Mouse (Mus musculus): ENCODE data around the gene Ptpn21. TPM values are rescaled to one million over a fixed set of nuclear protein-coding genes. Genes with fewer than 3 reads are reported as not detected.

Gene Ptpn21
- polyA plus RNA-seq (2012): 2.6 and 3.0 TPM in 2 replicates

GRCm38 (mm10) chr12:98736951-98737800 is at the start of gene Ptpn21:
TSS of gene Ptpn21 (minus strand) at chr12:98737405.

GRCm38 (mm10) chr12:98746746-98747379 is 9.7 kb upstream of the Ptpn21 start, which contains the start of gene Zc3h14:
TSS of gene Zc3h14 (plus strand) at chr12:98746964.

GRCm38 (mm10) chr12:98627392-98628259 is 109.6 kb downstream of the Ptpn21 start, which contains the start of gene Spata7:
TSS of gene Spata7 (plus strand) at chr12:98628157.

Other genes with a start within 250 kb of the Ptpn21 start
- not detected in 2 replicates for gene Kcnk10, start 159.1 kb downstream of the Ptpn21 start, polyA plus RNA-seq (2012)
- 3.6 and 3.8 TPM in 2 replicates for gene Spata7, start 109.2 kb downstream of the Ptpn21 start, polyA plus RNA-seq (2012)
- gene Zc3h14, start 9.6 kb upstream of the Ptpn21 start, polyA plus RNA-seq (2012): 14.8 and 18.2 TPM in 2 replicates
- gene Eml5, start 164.1 kb upstream of the Ptpn21 start, polyA plus RNA-seq (2012): 0.86 and 1.9 TPM in 2 replicates
- gene Ttc8, start 183.2 kb upstream of the Ptpn21 start, polyA plus RNA-seq (2012): 0.46 and 0.47 TPM in 2 replicates